Comparison of ENCODE assay signal across 10 mouse cellular contexts in genomic region chr12:79796823-79797821, GRCm38 (mm10).
A peak's percentile ranks its signal among the peaks of the same experiment; 100 is the strongest.
DNase-seq lines count a peak whose midpoint lies in the region; ATAC-seq and TF ChIP-seq lines count a peak whose summit lies in the region.
"Had no signal": no experiment of that assay in that cellular context is flagged by ENCODE, and none has a peak within 500 bp of the region (broad histone marks: within the 10 kb centered on the region; RNA-seq: fewer than 3 reads in every experiment).

No protein-coding gene starts in this region.

- peak overlapping the region; percentile 65 for H3K27ac ChIP-seq in heart, embryonic 13.5 days (replicated peaks)
- no peak overlapping the region for H3K27ac ChIP-seq in heart, embryonic 11.5 days (ENCODE audit: low read depth, low read length)
- H3K27ac ChIP-seq in kidney, embryonic 14.5 days (ENCODE audit: low read depth, low read length), result peak overlapping the region; percentile 48; the same call in 1 of the 2 replicates
- no peak overlapping the region for H3K27ac ChIP-seq in left cerebral cortex, adult 2 months
- H3K27ac ChIP-seq: liver, embryonic 15.5 days had no signal

- H3K4me3 ChIP-seq in heart, embryonic 13.5 days, result no peak overlapping the region
- H3K4me3 ChIP-seq in heart, embryonic 11.5 days (ENCODE audit: low read depth, low read length), result no peak overlapping the region
- no peak overlapping the region for H3K4me3 ChIP-seq in kidney, embryonic 14.5 days (ENCODE audit: low read length)
- no peak overlapping the region for H3K4me3 ChIP-seq in left cerebral cortex, adult 2 months
- H3K4me3 ChIP-seq: liver, embryonic 15.5 days had no signal

- no peaks in the 10 kb centered on the region for H3K27me3 ChIP-seq in heart, embryonic 13.5 days (replicated peaks)
- H3K27me3 ChIP-seq in heart, embryonic 11.5 days (ENCODE audit: control insufficient read depth, insufficient read depth, low read length), result no peaks in the 10 kb centered on the region
- H3K27me3 ChIP-seq in kidney, embryonic 14.5 days (ENCODE audit: control insufficient read depth, insufficient read depth, low read length), result no peaks in the 10 kb centered on the region
- H3K27me3 ChIP-seq: liver, embryonic 15.5 days had no signal

- 69% methylated on average over 18 of the region's 18 CpGs for WGBS in heart, embryonic 13.5 days
- WGBS in heart, embryonic 11.5 days (ENCODE audit: insufficient replicate concordance), result 72% methylated on average over 18 of the region's 18 CpGs
- 77% methylated on average over 18 of the region's 18 CpGs for WGBS in kidney, embryonic 14.5 days

- H3K9me3 ChIP-seq in heart, embryonic 13.5 days, result no peaks in the 10 kb centered on the region
- no peaks in the 10 kb centered on the region for H3K9me3 ChIP-seq in heart, embryonic 11.5 days (replicated peaks; ENCODE audit: control insufficient read depth, low read length)
- H3K9me3 ChIP-seq in kidney, embryonic 14.5 days (ENCODE audit: control insufficient read depth, low read length), result no peaks in the 10 kb centered on the region
- H3K9me3 ChIP-seq: liver, embryonic 15.5 days had no signal

- H3K4me2 ChIP-seq in heart, embryonic 13.5 days, result no peak overlapping the region
- no peak overlapping the region for H3K4me2 ChIP-seq in heart, embryonic 11.5 days
- no peak overlapping the region for H3K4me2 ChIP-seq in kidney, embryonic 14.5 days (replicated peaks; ENCODE audit: low read depth, low read length)
- H3K4me2 ChIP-seq: liver, embryonic 15.5 days had no signal

- H3K9ac ChIP-seq in heart, embryonic 13.5 days, result no peak overlapping the region
- H3K9ac ChIP-seq in heart, embryonic 11.5 days (ENCODE audit: low read depth, low read length), result no peak overlapping the region
- no peak overlapping the region for H3K9ac ChIP-seq in kidney, embryonic 14.5 days (ENCODE audit: low read depth, low read length)
- H3K9ac ChIP-seq: liver, embryonic 15.5 days had no signal

- DNase-seq in right cerebral cortex, postnatal 10 days (ENCODE audit: low spot score in 2 of 2), result peak; percentile 31 to 37
- DNase-seq in right cerebral cortex, adult 18-20 months, result no peak
- no peak for DNase-seq in adrenal gland, postnatal 4 days (ENCODE audit: low spot score in 2 of 2)
- no peak for DNase-seq in left cerebral cortex, adult 2 months (ENCODE audit: extremely low spot score in 1 of 2, low spot score in 2 of 2)
- no peak for DNase-seq in spleen, postnatal 14 days (ENCODE audit: low spot score in 2 of 2)
- DNase-seq: thymus, postnatal 14 days had no signal

- no peak for ATAC-seq in heart, embryonic 13.5 days (ENCODE audit: extremely low read depth, insufficient number of reproducible peaks, low FRiP score, low TSS enrichment)
- ATAC-seq in heart, embryonic 11.5 days (replicated peaks; ENCODE audit: insufficient number of reproducible peaks, low FRiP score, low TSS enrichment), result no peak
- ATAC-seq in kidney, embryonic 14.5 days (ENCODE audit: low FRiP score, low TSS enrichment), result no peak

- H3K36me3 ChIP-seq in heart, embryonic 13.5 days, result no peaks in the 10 kb centered on the region
- no peaks in the 10 kb centered on the region for H3K36me3 ChIP-seq in heart, embryonic 11.5 days (ENCODE audit: control insufficient read depth, insufficient read depth, low read length)
- no peaks in the 10 kb centered on the region for H3K36me3 ChIP-seq in kidney, embryonic 14.5 days (ENCODE audit: control insufficient read depth, insufficient read depth, low read length)
- H3K36me3 ChIP-seq: liver, embryonic 15.5 days had no signal

- no peak for TF ChIP-seq CTCF in left cerebral cortex, adult 2 months (IDR thresholded peaks at IDR 0.05)

- H3K4me1 ChIP-seq in heart, embryonic 13.5 days, result peaks cover 22% of the 10 kb centered on the region
- H3K4me1 ChIP-seq in heart, embryonic 11.5 days (ENCODE audit: control insufficient read depth, insufficient read depth, low read length), result no peaks in the 10 kb centered on the region
- H3K4me1 ChIP-seq in kidney, embryonic 14.5 days (ENCODE audit: control insufficient read depth, insufficient read depth, low read length), result no peaks in the 10 kb centered on the region

- intact Hi-C loops in left cerebral cortex, adult 2 months (cut with DNase I), result no loop called here

Comparison
In these comparisons a context has a peak if more than half of its experiments do, and no peak if none do; other contexts are left out.
1. H3K27ac ChIP-seq: peak in heart, embryonic 13.5 days (single experiment) and kidney, embryonic 14.5 days (single experiment); none in heart, embryonic 11.5 days (single experiment) and left cerebral cortex, adult 2 months (single experiment).
2. DNase-seq: peak in right cerebral cortex, postnatal 10 days (2 of 2); none in right cerebral cortex, adult 18-20 months (single experiment), adrenal gland, postnatal 4 days (0 of 2), left cerebral cortex, adult 2 months (0 of 2) and spleen, postnatal 14 days (0 of 2).